Mouse (Mus musculus): Measurements from ENCODE around the gene Rapgef6. TPM values are rescaled to one million over a fixed set of nuclear protein-coding genes. Genes with fewer than 3 reads are reported as not detected.
A peak's percentile ranks its signal among the peaks of the same experiment; 100 is the strongest.

The Rapgef6 gene
- total RNA-seq, 2 experiments from 2014 or later: 29.0 to 37.1 TPM

- DNase-seq (ENCODE audit: low spot score in 2 of 2): no peak
These were observed 167.5 kb downstream of the Rapgef6 start for GRCm38 (mm10) chr11:54690171-54690570.

GRCm38 (mm10) chr11:54691179-54691578 is 168.5 kb downstream of the Rapgef6 start:
- DNase-seq (ENCODE audit: low spot score in 2 of 2): no peak

GRCm38 (mm10) chr11:54693696-54694095 is 171.0 kb downstream of the Rapgef6 start:
- no peak for DNase-seq (ENCODE audit: low spot score in 2 of 2)

- no peak for DNase-seq (ENCODE audit: low spot score in 2 of 2)
These were observed 171.6 kb downstream of the Rapgef6 start for GRCm38 (mm10) chr11:54694291-54694690.

GRCm38 (mm10) chr11:54695951-54696350 is 173.3 kb downstream of the Rapgef6 start:
- no peak for DNase-seq (ENCODE audit: low spot score in 2 of 2)

GRCm38 (mm10) chr11:54697611-54698010 is 175.0 kb downstream of the Rapgef6 start:
- no peak for DNase-seq (ENCODE audit: low spot score in 2 of 2)

- DNase-seq (ENCODE audit: low spot score in 2 of 2): no peak
These were observed 176.0 kb downstream of the Rapgef6 start for GRCm38 (mm10) chr11:54698636-54699035.

GRCm38 (mm10) chr11:54699972-54700371 is 177.3 kb downstream of the Rapgef6 start:
- no peak for DNase-seq (ENCODE audit: low spot score in 2 of 2)

GRCm38 (mm10) chr11:54701848-54702247 is 179.2 kb downstream of the Rapgef6 start:
- no peak for DNase-seq (ENCODE audit: low spot score in 2 of 2)

- peak in 1 of 2 experiments; percentile 54 for DNase-seq (ENCODE audit: low spot score in 2 of 2)
These were observed 180.7 kb downstream of the Rapgef6 start for GRCm38 (mm10) chr11:54703306-54703705.

GRCm38 (mm10) chr11:54708153-54708552 is 185.5 kb downstream of the Rapgef6 start:
- no peak for DNase-seq (ENCODE audit: low spot score in 2 of 2)

GRCm38 (mm10) chr11:54709645-54710044 is 187.0 kb downstream of the Rapgef6 start:
- DNase-seq (ENCODE audit: low spot score in 2 of 2): no peak

- DNase-seq (ENCODE audit: low spot score in 2 of 2): no peak
These were observed 188.1 kb downstream of the Rapgef6 start for GRCm38 (mm10) chr11:54710512-54711293.

- no peak for DNase-seq (ENCODE audit: low spot score in 2 of 2)
These were observed 190.2 kb downstream of the Rapgef6 start for GRCm38 (mm10) chr11:54712849-54713248.

GRCm38 (mm10) chr11:54717893-54718292 is 195.2 kb downstream of the Rapgef6 start:
- no peak for DNase-seq (ENCODE audit: low spot score in 2 of 2)

GRCm38 (mm10) chr11:54718601-54719000 is 196.0 kb downstream of the Rapgef6 start:
- DNase-seq (ENCODE audit: low spot score in 2 of 2): no peak

GRCm38 (mm10) chr11:54722057-54722456 is 199.4 kb downstream of the Rapgef6 start:
- no peak for DNase-seq (ENCODE audit: low spot score in 2 of 2)

- DNase-seq (ENCODE audit: low spot score in 2 of 2): no peak
These were observed 201.8 kb downstream of the Rapgef6 start for GRCm38 (mm10) chr11:54724353-54725034.

GRCm38 (mm10) chr11:54726571-54727062 is 204.0 kb downstream of the Rapgef6 start:
- DNase-seq (ENCODE audit: low spot score in 2 of 2): no peak

- no peak for DNase-seq (ENCODE audit: low spot score in 2 of 2)
These were observed 204.8 kb downstream of the Rapgef6 start for GRCm38 (mm10) chr11:54727327-54727901.

- no peak for DNase-seq (ENCODE audit: low spot score in 2 of 2)
These were observed 205.7 kb downstream of the Rapgef6 start for GRCm38 (mm10) chr11:54728371-54728770.

- DNase-seq (ENCODE audit: low spot score in 2 of 2): no peak
These were observed 206.7 kb downstream of the Rapgef6 start for GRCm38 (mm10) chr11:54729311-54729710.
